Mouse (Mus musculus): Measurements from ENCODE around the gene Chaf1a.

The Chaf1a gene

DNA sequence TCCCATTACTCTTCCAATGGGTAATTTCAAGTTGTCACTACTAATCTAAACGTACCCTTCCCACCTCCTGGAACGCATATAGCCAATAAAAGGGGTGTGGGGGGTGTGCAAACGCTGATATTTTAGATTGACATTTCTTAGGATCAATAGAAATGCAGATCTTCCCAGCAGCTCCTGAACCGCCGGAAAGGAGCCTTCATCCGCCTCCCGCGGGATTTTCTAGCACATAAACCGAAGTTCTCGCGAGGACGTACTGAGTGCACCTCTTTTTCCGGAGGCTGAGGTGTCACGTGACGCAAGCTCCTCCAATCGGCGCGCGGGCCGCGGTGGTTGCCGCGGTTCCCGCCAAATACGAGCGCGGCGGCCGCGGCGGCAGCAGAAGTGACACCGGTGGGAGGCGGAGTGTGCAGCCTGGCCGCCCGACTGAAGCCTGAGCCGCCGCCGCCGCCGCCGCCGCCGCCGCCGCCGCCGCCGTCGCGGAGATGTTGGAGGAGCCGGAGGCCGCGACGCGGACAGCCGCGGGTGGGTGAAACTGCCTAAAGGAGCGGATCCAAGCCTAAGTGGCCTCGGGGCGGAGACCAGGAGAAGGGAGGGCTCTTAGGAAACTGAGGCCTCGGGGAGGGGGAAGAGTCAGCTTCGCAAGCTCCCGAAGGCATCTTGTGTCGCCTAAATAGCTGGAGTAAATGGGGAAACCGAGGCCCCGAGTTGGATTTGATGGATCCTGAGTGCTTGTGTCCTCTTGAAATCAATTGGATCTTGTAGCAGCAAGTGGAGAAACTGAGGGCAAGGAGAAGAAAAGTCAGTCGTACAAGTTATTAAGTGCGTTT is at the start of gene Chaf1a:
Gene Chaf1a, plus strand, starts transcription at position 410 of the 827 bp plus-strand sequence.
- peak; percentile 97 to 98 for DNase-seq (ENCODE audit: low spot score in 2 of 2)

DNA sequence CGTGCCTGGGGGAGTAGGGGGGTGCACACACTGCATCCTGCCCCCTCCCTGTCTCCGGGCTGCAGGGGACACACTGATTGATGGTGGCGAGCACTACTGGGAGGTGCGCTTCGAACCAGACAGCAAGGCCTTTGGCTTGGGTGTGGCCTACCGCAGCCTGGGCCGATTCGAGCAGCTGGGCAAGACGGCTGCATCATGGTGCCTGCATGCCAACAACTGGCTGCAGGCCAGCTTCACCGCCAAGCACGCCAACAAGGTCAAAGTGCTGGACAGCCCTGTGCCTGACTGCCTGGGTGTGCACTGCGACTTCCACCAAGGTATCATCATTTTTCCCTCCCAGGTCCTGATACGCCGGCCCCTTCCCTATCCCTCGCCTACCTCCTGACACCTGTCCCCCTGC is 44.2 kb upstream of the Chaf1a start:
- DNase-seq (ENCODE audit: low spot score in 2 of 2) = no peak

DNA sequence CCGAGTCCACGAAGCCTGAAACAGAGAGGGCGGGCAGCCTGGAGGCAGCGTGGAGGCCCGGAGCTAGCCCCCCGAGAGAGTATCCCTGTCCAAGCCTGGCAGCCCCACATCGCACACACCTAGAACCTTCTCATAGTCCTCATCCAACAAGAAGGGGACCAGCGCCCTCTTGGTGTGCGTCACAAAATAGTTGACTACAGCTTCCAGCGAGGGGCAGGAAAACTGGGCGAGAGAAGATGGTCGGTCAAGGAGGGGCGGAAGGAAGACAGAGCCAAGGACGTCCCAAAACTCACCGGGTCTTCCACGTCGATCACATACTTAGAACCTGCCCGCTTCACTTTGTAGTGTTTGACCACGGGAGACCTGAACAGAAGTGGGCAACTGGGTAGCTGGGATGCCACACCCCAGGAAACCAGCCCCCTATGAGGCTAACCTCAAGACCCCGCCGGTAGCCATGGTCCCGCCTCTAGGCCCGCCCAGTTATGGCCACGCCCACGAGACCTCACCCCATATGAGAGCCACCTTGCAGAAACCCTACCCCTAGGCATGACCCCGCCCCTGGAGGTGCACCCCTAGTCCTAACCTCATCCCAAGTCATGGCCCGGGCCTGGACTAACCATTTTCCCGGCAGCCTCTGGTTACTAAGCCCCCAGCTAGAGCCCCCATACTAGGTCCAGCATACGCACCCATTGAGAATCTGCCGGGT is 40.3 kb upstream of the Chaf1a start:
- no peak for DNase-seq (ENCODE audit: low spot score in 2 of 2)

DNA sequence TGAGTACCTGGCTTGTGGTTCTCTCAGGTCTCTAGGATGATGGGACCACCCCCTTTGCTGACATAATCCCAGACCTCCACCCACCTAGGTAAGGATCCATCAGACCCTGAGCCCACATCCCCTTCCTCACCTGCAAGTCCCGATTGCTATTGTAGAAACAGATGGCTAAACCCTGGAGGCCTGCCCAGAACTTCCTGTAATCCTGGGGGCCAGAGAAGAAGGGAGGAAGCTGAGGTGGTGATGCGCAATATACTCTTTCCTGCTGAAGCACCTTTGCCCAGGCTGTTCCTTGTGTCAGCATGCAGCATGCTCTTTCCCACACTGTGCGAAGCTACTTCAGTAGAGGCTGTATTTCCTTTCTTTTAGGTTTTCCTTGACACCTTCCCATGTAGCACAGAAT is 37.2 kb upstream of the Chaf1a start:
- no peak for DNase-seq (ENCODE audit: low spot score in 2 of 2)

DNA sequence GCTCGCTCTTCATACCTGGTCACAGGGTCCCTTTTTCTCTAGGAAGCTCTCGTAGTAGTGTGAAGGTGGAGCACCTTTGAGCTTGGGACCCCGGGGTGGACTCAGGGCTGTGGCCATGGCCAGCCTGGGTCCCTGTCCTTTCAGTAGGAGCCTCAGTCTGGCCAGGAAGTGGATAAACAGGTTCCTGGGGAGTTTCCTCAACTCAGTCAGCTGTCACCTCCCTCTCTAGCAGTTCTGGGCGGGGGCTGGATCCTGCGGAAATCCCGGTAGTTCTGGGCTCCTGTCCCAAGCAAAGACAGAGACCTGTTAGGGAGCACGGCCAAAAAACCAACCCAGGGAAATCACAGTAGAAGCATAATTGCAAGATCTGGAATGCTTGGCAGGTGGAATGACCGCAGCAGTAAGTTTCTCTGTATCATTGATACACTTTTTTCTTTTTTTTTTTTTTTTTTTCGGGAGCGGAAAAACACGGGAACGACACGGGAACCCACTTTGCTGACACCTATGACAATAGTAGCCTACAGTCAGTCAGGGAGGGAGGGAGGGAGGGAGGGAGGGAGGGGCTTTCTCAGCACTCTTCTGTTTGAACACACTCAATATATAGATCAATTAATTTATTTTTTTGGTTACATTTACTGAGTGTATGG is 34.7 kb upstream of the Chaf1a start, which contains the start of the genes Stap2 and Mpnd:
Gene Stap2, minus strand, starts transcription at position 170 of the 647 bp plus-strand sequence.
Gene Mpnd, plus strand, starts transcription at position 297 of the 647 bp plus-strand sequence.
- no peak for DNase-seq (ENCODE audit: low spot score in 2 of 2)

DNA sequence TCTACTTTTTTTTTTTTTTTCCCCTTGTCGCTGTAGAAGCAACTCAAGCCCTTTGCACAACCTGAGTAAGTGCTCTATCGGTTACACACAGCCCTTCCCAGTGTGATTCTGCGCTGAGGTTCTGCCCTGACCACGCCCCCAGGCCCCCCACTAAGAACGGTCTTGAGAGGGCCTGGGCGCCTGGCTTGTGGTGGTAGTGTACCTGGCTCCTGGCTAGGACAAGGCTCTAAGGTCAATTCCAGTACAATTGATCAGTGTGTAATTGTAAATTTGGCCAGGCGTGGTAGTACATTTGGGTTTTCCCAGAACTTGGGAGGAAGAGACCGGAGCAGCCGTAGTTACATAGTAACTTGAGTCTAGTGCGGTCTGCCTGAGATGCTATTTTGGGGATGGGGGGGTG is 33.3 kb upstream of the Chaf1a start:
- DNase-seq (ENCODE audit: low spot score in 2 of 2) = no peak

DNA sequence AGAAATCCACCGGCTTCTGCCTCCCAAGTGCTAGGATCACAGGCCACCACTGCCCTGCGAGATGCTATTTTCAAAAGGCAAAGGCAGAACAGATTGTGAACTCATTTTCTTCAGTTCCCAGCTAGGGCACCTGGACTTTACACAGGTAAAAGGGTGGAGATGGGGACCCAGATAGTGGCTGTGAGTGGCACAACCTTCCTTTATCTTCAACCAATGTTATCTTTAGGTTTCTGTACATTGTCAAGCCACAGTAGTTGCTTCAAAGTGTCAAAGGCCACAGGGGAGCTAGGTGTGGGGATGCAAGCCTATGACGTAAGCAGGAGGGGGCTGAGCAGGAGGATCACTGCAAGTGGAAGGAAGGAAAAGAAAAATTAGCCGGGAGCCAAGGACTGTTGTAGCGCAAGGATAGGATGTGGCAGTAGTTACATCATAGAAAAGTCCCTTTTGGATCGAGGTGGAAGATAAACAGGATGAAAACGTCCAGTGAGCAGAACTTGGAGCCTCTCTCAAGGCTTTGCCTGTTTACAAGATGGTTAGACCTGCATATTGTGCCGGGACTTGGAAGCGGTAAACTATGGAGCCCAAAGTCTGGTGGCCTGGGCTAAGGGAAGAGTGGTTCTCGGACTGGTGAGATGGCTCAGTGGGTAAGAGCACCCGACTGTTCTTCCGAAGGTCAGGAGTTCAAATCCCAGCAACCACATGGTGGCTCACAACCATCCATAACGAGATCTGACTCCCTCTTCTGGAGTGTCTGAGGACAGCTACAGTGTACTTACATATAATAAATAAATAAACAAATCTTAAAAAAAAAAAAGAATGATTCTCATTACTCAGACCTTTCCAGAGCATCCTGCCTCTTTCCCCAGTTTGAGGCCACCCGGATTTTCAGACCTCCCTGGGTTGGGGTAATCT is 32.5 kb upstream of the Chaf1a start:
- DNase-seq (ENCODE audit: low spot score in 2 of 2) = no peak

DNA sequence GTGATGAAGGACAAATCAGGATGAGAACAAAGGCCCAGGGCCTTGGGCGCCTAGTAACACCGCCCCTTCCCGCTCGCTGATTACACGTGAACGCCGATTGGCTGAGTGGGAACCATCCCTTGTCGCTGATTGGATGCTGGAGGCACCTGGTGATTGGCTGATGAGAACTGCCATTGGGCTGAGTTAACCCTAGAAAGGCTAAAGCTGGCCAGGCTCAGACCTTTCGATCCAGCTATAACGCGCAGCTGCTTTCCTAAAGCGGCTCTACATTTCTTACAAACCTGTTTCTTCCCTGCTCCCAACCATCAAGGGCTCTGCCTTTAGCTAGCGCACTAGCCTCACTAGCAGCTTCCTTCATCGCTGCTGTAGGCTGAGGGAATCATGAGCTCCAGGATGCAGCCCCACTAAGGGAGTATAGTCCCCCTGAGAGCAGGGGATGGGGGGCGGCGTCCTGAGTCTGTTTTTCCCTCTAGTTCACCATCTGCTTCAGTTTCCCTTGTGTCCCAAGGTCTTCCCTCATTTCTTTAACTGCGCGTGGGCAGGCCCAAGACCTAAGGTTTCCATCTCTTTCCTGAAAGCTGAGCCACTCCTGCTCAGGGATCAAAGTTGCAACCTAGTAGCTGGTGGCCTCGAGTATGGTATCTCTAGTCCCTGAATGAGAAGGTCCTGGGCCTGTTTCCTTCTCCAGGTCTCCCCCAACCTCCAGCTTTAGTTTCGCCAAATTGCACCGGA is 31.7 kb upstream of the Chaf1a start:
- peak; percentile 92 to 94 for DNase-seq (ENCODE audit: low spot score in 2 of 2)

DNA sequence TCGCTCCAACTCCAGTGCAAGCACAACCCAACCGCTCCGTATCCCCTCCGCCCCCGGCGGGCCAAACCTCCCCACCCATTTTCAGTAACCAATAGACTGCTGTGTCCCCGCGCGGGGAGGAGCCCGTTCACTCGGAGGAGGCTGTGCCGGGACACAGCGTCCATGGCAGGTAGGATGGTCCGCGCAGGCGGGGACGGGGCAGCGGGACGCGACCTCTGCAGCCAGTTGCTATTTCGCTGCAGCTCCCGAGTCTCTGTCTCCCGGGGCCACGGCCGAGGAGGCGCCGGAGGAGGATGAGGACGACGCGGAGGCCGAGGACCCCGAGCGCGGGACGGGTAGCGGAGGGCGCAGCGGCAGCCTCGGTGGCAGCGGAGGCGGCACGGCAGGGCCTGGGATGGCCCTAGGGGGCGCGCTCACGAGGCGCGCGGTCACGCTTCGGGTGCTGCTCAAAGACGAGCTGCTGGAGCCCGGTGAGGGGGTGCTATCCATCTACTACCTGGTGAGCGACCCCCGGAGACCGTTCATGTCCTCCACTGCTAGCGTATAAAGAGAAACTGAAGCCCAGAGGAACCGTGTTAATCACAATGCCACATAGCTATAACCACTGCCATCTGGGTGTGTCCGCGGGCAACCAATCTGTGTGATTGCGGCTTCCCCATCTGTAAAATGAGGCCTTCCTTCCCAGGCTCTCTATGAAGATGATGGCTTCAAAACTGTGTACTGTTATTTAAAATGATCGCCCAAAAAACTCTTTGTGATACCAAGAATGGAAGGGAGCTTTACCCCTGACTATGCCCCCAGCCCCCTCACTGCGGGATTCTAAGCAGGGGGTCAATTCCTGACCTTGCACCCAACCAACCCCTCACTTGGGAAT is 30.9 kb upstream of the Chaf1a start:
- DNase-seq (ENCODE audit: low spot score in 2 of 2) = peak; percentile 90 to 91

DNA sequence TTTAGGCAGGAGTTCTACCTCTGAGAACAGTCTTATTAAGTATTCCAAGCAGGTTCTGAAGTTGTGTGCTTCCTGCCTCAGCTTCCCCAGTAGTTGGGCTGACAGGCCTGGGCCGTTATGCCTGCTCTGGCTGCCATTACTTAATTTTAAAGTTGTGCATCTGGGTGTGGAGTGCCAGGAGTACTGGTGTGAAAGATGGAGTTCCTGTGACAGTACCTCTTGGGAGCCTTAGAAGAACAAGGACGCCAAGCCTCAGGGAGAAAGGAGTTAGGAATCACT is 30.3 kb upstream of the Chaf1a start:
- DNase-seq (ENCODE audit: low spot score in 2 of 2) = no peak

DNA sequence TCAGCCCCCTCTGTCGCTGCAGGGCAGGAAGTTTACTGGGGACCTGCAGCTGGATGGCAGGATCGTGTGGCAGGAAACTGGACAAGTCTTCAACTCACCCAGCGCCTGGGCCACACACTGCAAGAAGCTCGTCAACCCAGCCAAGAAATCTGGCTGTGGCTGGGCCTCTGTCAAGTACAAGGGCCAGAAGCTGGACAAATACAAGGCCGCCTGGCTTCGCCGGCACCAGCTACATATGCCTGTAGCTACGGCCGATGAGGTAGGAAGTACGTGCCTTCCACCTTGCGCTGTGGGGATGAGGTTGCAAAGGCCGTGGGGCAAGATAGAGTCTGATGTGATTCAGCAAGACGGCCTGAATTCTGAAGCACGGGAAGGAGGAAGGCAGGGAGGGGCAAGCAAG is 30.0 kb upstream of the Chaf1a start:
- DNase-seq (ENCODE audit: low spot score in 2 of 2) = no peak

DNA sequence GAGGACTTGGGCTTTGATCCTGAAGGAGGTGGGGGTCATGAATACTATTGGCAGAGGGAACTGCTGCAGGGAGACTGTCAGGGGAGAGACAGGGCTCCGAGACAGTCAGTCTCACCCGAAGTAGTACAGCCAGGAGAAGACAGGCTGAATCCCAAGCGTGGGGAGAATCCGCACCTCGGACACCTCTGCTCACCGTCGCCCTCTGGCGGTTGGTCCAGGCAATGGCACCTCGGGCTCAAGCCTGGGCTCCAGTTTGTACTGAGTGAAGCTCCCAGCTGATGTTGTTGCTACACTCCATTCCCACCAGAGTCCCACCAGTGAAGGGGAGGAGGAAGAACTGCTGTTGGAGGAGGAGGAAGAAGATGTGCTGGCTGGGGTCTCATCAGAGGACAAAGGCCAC is 29.6 kb upstream of the Chaf1a start:
- peak in 1 of 2 experiments; percentile 71 for DNase-seq (ENCODE audit: low spot score in 2 of 2)

DNA sequence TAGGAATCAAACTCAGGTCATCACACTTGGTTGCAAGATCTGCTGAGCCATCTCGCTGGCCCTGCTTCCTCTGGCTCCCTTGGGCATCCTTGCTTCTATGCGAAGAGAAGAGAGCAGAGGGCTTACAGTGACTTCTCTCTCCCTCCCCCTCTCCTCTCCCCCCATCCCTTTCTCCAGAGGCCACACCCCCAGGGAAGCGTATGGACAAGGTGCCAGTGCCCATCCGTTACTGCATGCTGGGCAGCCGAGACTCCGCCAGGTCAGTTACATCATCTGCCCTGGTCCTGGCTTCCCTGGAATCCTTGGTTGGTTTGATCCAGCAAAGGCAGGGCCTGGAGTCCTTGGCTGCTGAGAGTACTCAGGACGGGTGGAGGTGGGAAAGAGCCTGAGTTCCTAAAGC is 28.8 kb upstream of the Chaf1a start:
- DNase-seq (ENCODE audit: low spot score in 2 of 2) = no peak

DNA sequence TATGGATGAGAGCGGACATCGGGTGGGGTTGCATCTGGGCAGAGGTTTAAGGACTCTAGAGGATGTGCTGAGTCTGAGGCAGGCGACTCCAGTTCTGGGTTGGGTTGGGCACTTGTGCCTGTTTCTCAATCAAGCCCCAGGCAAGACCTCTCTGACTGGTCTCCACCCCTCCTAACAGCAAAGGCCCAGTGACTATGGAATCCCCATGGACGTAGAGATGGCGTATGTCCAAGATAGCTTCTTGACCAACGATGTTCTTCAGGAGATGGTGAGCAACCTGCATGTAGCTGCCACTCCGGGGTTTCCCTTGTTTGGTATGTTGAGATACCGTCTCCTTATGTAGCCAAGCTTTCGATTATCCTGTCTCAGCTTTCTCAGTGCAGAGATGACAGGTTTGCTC is 24.9 kb upstream of the Chaf1a start:
- no peak for DNase-seq (ENCODE audit: low spot score in 2 of 2)

DNA sequence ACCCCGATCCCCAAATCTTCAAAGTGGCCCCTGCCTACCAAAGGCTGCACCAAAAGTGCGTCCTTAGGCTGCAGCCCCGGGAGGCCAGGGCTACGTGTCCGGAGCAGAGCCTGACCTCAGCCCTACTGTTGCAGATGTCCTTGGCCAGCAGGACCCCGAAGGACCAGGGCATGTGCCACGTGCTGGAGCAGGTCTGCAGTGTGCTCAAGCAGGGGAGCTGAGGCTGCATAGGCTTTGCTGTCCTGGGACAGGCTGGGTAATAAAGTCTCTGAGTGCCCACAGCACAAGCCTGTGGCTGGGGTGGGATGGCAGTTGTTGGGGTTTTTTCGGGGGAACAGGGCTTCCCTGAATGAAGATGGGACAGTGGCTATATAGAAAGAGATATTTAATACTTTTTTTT is 23.9 kb upstream of the Chaf1a start:
- no peak for DNase-seq (ENCODE audit: low spot score in 2 of 2)

DNA sequence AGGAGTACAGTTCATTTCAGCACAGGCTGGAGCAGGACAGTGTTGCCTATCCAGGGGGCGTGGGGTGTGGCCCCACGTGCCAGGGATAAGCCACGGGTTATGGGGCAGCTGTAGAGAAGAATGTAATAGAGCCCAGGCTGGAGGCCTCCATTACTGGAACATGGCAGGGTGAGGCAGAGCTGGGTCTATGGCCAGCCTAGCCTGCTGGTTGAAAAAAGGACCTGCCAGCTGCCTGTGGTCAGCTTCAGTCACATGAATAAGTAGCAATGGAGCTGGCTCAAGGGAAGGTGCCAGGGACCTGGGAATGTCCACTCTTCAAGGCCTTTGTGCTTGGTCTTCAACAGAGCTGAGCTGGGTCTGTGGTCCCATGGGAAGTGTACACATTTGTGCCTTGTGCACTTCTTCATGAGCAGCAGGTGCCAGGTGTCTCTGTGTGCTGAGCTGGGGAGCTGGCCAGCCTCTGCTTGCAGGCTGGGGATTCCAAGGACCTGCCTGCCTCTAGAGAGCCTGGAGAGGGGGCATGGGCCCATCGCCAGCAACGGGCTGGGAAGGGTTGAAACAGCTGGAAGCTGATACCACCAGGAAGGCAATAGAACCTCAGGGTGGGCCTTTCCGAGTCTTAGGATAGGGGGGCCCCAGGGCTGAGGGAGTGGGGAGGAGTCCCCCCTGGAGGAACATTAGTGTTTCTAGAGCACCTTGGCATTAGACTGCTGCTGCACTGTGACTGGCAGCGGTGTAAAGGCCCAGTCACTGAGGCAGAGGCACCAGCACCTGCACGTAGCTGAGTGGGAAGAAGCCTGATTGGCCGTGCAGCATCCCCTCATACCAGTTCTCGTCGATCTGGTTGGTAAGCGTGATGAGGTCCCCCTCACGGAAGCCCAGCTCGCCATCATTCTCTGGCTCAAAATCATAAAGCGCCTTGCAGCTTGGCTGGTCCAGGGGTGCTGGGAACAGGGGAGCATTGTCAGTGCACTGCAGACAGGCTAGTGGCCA is 23.1 kb upstream of the Chaf1a start:
- no peak for DNase-seq (ENCODE audit: low spot score in 2 of 2)

DNA sequence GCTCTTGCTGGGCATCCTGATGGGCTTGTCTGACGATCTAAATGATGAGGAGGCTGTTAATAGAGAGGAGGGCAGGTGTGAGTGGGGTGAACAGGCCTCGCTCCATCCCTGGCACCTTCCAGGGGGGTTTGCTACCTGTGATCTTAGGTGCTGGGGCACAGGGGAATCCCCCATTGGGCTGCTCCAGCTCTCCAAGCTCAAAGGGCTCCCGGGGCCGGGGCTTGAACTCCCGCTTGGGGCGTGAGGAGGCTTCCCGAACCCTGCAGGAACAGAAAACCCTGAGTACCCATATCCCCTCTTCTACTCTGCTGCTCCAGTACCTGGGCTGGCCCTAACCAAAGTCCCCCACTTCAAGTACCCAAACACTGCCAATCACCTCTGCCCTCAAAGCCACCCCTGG is 22.4 kb upstream of the Chaf1a start:
- no peak for DNase-seq (ENCODE audit: low spot score in 2 of 2)

DNA sequence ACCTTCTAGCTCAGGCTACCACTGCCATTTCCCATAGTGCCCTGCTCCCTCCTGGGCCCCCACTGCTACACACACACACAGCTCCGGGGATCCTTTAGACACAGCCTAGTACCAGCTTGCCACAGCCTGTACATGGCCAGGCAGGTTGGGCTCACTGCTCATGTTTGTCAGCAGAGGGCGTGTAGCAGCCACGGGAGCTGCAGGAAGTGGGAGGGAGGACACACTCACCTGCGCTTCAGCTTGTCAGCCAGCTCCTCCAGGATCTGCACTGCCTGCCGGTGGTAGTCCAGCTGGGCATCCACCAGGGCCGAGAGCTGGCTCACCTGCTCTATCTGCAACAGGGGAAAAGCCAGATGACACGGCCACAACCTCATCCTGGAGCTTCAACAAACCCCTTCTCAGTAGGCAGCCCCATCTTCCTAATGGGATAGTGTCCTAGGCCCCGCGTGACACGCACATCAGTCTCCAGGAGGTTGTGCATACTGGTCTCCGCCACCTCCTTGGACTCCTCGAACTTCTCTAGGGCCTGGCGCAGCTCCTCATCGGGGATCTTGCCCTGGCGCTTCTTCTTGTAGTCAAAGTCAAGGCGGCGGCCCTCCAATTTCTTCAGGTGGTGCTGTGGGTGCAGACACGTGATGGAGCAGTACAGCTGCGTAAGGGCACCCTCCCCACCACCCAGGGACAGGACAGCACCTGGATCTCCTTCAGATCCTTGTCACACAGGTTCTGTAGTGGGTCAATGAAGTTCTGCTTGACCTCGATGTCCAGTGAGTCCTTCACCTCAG is 21.7 kb upstream of the Chaf1a start:
- DNase-seq (ENCODE audit: low spot score in 2 of 2) = no peak

Measured in frontal cortex, postnatal 10 days (tissue).